Mouse (Mus musculus): Measurements from ENCODE around the gene Gm48552. TPM values are rescaled to one million over a fixed set of nuclear protein-coding genes. Genes with fewer than 3 reads are reported as not detected.

The Gm48552 gene
- polyA plus RNA-seq, 1 experiment from 2014 or later = not detected

DNA sequence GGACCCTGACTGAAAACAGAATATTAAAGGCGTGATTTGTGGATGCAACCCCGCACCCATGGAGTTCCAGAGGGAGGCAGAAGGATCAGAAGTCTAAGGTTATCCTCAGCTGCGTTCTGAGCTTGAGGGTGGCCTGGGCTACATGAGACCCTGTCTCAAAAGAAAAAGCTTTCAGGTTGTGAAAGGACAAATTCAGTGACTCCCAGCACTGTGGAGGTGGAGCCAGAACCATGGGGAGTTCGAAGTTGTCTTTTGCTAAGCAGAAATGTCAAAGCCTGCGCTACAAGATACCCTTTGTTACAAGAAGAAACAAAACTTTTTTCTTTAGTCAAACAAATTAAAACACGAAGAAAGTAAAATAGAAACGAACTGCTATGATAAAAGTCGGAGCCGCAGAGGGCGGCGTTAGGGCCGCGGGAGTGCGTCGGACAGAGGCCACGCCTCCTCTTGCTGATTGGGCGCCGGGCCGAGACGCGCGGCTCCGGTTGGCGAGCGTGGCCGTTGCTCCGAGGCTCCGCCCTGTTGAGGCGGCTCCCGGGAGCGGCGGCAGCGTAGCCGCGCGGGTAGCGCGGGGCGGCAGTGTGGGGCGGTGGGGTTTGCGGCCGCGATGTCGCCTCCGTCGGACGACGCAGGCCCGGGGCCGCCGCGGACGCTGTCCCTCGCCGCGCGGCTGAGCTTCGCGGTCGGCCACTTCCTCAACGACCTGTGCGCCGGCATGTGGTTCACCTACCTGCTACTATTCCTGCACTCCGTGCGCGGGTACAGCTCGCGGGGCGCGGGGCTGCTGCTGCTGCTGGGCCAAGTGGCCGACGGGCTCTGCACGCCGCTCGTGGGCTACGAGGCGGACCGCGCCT, 31.6 kb upstream of the Gm48552 start, which contains the start of gene Mfsd12:
Gene Mfsd12, plus strand, starts transcription at position 501 of the 854 bp plus-strand sequence.
- no peaks in the 10 kb centered on the region; the same call in 1 of the 2 replicates for H3K36me3 ChIP-seq (replicated peaks; ENCODE audit: control insufficient read depth, insufficient read depth, low read depth, low read length)
- DNase-seq (ENCODE audit: low spot score) (peak; percentile 92), ATAC-seq (replicated peaks; ENCODE audit: insufficient number of reproducible peaks, low FRiP score, low TSS enrichment, low read depth) (peak; percentile 70)
- H3K4me3 ChIP-seq (ENCODE audit: low read depth, low read length) = peak within 1 kb of the TSS; percentile 67
- no peak within 1 kb of the TSS for H3K27ac ChIP-seq (replicated peaks; ENCODE audit: low read depth, low read length)
- H3K4me1 ChIP-seq (ENCODE audit: control insufficient read depth, insufficient read depth, low read length) = no peaks in the 10 kb centered on the region; the same call in 1 of the 2 replicates
- peak within 1 kb of the TSS; percentile 97 for H3K4me2 ChIP-seq (ENCODE audit: low read depth, low read length)
- H3K27me3 ChIP-seq (ENCODE audit: control insufficient read depth, insufficient read depth, low read length) = no peaks in the 10 kb centered on the region
- no peaks in the 10 kb centered on the region for H3K9me3 ChIP-seq (replicated peaks; ENCODE audit: control insufficient read depth, low read length)
- WGBS = 2% methylated on average over 61 of the region's 79 CpGs
- H3K9ac ChIP-seq (replicated peaks; ENCODE audit: low read length) = peak within 1 kb of the TSS; percentile 70

DNA sequence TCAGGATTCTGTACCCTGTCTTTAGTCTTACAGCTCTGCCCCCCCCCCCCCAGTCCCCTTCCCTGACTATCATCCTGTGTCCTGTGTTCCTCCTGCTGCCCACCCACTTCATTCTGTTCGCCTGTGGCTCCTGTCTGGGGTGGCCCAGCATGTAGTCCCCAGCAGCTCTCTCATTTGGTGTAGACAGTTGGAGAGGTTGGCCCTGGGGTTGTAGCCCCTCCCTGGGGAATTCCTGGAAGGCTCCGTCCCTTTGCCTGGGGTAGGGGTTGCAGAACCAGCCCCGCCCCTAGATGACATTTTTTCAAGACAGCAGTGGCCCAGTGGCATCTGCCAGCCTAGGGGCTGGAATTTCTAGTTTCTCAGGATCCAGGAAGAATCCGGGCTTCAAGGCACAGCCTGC, 30.6 kb upstream of the Gm48552 start:
- peak overlapping the region; percentile 67 for H3K4me3 ChIP-seq (ENCODE audit: low read depth, low read length)
- no peaks in the 10 kb centered on the region; the same call in 1 of the 2 replicates for H3K36me3 ChIP-seq (replicated peaks; ENCODE audit: control insufficient read depth, insufficient read depth, low read depth, low read length)
- H3K27me3 ChIP-seq (ENCODE audit: control insufficient read depth, insufficient read depth, low read length) = peaks cover 4% of the 10 kb centered on the region
- peak overlapping the region; percentile 97 for H3K4me2 ChIP-seq (ENCODE audit: low read depth, low read length)
- no peaks in the 10 kb centered on the region for H3K9me3 ChIP-seq (replicated peaks; ENCODE audit: control insufficient read depth, low read length)
- DNase-seq (ENCODE audit: low spot score) = no peak
- no peak for ATAC-seq (replicated peaks; ENCODE audit: insufficient number of reproducible peaks, low FRiP score, low TSS enrichment, low read depth)
- H3K27ac ChIP-seq (replicated peaks; ENCODE audit: low read depth, low read length) = no peak overlapping the region
- H3K4me1 ChIP-seq (ENCODE audit: control insufficient read depth, insufficient read depth, low read length) = no peaks in the 10 kb centered on the region; the same call in 1 of the 2 replicates
- peak overlapping the region; percentile 70 for H3K9ac ChIP-seq (replicated peaks; ENCODE audit: low read length)
- 28% methylated on average over 4 of the region's 4 CpGs for WGBS

DNA sequence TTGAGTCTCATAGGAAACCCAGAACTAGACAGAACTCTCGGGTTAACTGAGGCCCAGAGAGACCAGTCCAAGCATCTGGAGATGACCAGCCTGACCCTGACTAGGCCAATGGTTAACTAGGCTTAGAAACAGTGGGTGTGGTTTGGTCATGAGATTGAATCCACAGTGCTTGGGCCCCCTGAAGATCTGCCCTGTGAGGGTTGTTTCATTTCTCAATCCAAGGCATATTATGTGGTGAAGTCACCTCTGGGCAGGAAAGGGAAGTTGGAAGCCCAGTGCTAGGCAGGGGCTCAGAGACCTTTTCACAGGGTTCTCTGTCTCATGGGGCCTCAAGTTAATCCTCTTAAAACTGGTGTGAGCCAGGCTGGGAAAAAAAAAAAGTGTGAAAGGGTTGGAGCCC, 30.0 kb upstream of the Gm48552 start:
- Histone ChIP-seq H3K36me3 (replicated peaks; ENCODE audit: control insufficient read depth, insufficient read depth, low read depth, low read length) (no peaks in the 10 kb centered on the region; the same call in 1 of the 2 replicates), H3K4me2 (ENCODE audit: low read depth, low read length) (no peak overlapping the region), H3K27me3 (ENCODE audit: control insufficient read depth, insufficient read depth, low read length) (peaks cover 10% of the 10 kb centered on the region), H3K9me3 (replicated peaks; ENCODE audit: control insufficient read depth, low read length) (no peaks in the 10 kb centered on the region), H3K27ac (replicated peaks; ENCODE audit: low read depth, low read length) (no peak overlapping the region), H3K4me1 (ENCODE audit: control insufficient read depth, insufficient read depth, low read length) (peaks cover 4% of the 10 kb centered on the region; the same call in 1 of the 2 replicates), H3K9ac (replicated peaks; ENCODE audit: low read length) (no peak overlapping the region), H3K4me3 (ENCODE audit: low read depth, low read length) (no peak overlapping the region)
- ATAC-seq (replicated peaks; ENCODE audit: insufficient number of reproducible peaks, low FRiP score, low TSS enrichment, low read depth) (no peak), DNase-seq (ENCODE audit: low spot score) (no peak)
- WGBS = 64% methylated on average over 1 of the region's 1 CpGs

DNA sequence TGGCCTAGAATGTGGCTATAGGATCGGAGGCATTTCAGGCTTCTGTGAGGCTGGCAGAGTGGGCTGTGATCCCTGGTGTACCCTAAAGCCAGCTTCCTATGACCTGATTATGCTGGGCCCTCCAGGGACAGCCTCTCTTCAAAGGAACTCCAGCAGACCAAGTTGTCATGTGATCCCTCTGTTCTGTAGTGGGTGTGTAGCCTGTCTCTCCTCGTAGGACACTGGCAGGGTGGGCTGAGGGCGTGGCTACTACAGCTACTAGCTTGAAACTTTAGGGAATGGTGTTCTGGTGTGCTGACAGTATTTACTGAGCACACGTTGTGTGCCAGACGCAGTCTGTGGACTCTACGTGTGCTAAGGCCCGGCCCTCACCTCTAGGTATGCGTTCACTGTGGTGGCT, 28.1 kb upstream of the Gm48552 start:
- H3K4me1 ChIP-seq (ENCODE audit: control insufficient read depth, insufficient read depth, low read length) = peaks cover 11% of the 10 kb centered on the region
- H3K4me2 ChIP-seq (ENCODE audit: low read depth, low read length) = no peak overlapping the region
- peaks cover 20% of the 10 kb centered on the region for H3K27me3 ChIP-seq (ENCODE audit: control insufficient read depth, insufficient read depth, low read length)
- H3K27ac ChIP-seq (replicated peaks; ENCODE audit: low read depth, low read length) = 0 out of 2 replicates have a peak overlapping the region, but pooled peaks have one; percentile 35
- 73% methylated on average over 8 of the region's 8 CpGs for WGBS
- no peaks in the 10 kb centered on the region for H3K9me3 ChIP-seq (replicated peaks; ENCODE audit: control insufficient read depth, low read length)
- DNase-seq (ENCODE audit: low spot score) (no peak), ATAC-seq (replicated peaks; ENCODE audit: insufficient number of reproducible peaks, low FRiP score, low TSS enrichment, low read depth) (no peak)
- no peak overlapping the region for H3K4me3 ChIP-seq (ENCODE audit: low read depth, low read length)
- no peaks in the 10 kb centered on the region; the same call in 1 of the 2 replicates for H3K36me3 ChIP-seq (replicated peaks; ENCODE audit: control insufficient read depth, insufficient read depth, low read depth, low read length)
- H3K9ac ChIP-seq (replicated peaks; ENCODE audit: low read length) = no peak overlapping the region

DNA sequence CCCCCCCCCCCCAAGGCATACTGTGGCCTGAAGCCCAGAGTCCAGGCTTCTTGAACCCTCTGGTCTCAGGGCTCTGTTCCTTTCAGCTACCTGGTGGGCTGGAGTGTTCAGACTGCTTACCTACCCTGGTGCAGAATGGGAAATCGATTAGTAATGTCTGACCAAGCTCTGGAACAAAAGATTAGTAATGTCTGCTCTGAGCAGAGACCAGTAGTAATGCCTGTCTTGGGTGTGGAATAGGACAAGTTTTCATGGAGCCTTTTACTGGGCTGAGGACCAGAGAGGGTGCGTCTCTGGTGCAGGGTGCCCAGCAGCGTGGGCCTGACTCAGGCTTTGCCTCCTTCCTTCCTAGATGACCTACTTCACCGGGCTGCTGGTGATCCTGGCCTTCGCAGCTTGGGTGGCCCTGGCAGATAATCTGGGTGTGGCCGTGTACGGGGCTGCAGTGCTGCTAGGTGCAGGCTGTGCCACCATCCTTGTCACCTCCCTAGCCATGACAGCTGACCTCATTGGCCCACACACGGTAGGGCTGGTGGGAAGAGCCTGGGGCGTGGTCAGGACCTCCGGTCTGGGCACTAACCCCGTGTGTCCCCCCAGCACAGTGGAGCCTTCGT, 26.4 kb upstream of the Gm48552 start:
- H3K4me3 ChIP-seq (ENCODE audit: low read depth, low read length) = no peak overlapping the region
- no peaks in the 10 kb centered on the region; the same call in 1 of the 2 replicates for H3K36me3 ChIP-seq (replicated peaks; ENCODE audit: control insufficient read depth, insufficient read depth, low read depth, low read length)
- peak; percentile 20 for DNase-seq (ENCODE audit: low spot score)
- peak overlapping the region; percentile 7; the same call in 1 of the 2 replicates for H3K4me2 ChIP-seq (ENCODE audit: low read depth, low read length)
- 75% methylated on average over 12 of the region's 12 CpGs for WGBS
- no peak overlapping the region; the same call in 1 of the 2 replicates for H3K9ac ChIP-seq (replicated peaks; ENCODE audit: low read length)
- no peaks in the 10 kb centered on the region for H3K9me3 ChIP-seq (replicated peaks; ENCODE audit: control insufficient read depth, low read length)
- H3K27me3 ChIP-seq (ENCODE audit: control insufficient read depth, insufficient read depth, low read length) = peaks cover 20% of the 10 kb centered on the region
- H3K27ac ChIP-seq (replicated peaks; ENCODE audit: low read depth, low read length) = no peak overlapping the region
- H3K4me1 ChIP-seq (ENCODE audit: control insufficient read depth, insufficient read depth, low read length) = peaks cover 11% of the 10 kb centered on the region
- no peak for ATAC-seq (replicated peaks; ENCODE audit: insufficient number of reproducible peaks, low FRiP score, low TSS enrichment, low read depth)

DNA sequence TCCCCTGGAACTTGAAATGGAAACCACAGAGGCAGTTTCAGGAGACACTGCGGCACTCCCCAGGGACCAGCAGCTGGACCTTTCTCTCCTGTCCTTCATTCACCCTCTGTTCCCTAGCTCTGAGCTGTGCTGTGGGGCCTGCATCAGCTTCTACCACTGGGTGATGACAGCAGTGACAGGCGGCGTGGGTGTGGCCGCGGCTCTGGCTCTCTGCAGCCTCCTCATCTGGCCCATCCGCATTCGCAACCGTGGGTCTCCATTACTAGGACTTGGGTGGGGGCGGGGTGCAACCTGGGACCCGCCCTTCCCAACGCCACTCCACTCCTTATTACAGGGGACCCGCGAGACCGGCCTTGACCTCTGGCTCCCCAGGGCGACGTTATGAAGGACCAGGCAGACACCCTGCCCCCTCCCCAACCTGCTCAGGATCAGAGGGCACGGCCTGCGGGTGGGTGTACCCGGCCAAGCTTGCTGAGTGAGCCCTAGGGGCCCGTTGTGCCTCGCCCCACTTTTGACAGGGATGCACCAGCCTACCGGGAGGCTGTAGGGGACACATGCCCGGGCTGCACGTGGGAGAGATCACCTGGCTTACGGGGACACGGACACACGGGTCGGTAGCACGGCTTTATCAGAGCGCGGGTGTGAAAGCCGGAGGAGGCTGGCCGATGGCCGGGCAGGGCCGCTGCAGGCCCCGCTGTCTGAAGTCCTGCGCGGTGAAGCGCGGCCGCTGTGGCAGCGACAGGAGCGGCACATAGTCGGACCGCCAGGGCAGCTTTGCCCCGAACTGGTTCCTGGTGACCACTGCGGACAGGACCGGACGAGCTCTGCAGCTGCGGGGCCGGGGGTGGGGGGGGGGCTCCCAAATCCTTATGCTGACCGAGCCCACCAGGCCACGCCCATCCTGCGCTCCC, 25.1 kb upstream of the Gm48552 start:
- 9% methylated on average over 51 of the region's 54 CpGs for WGBS

DNA sequence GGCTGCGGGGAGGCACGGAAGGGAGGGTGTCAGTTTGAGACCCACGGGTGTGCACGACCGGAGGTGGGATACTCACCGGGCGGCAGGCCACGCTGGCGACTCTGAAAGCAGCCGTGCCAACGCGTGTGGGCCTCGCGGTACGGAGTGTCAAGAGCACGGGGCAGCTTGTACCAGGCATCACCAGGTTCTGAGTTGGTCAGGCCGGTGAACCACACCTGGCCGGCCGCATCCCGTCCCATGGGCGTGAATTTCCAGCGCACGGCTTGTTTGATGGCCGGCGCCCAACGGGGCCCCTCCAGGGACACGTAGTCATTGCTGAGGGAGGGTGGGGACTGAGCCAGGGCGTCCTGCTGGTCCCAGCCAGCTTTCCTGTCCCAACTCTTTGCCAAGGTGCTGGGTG, 24.1 kb upstream of the Gm48552 start:
- ATAC-seq (replicated peaks; ENCODE audit: insufficient number of reproducible peaks, low FRiP score, low TSS enrichment, low read depth) (no peak), DNase-seq (ENCODE audit: low spot score) (peak; percentile 11)
- H3K9me3 ChIP-seq (replicated peaks; ENCODE audit: control insufficient read depth, low read length) = no peaks in the 10 kb centered on the region
- H3K27me3 ChIP-seq (ENCODE audit: control insufficient read depth, insufficient read depth, low read length) = peaks cover 20% of the 10 kb centered on the region
- H3K4me3 ChIP-seq (ENCODE audit: low read depth, low read length) = peak overlapping the region; percentile 26
- no peak overlapping the region for H3K27ac ChIP-seq (replicated peaks; ENCODE audit: low read depth, low read length)
- H3K9ac ChIP-seq (replicated peaks; ENCODE audit: low read length) = 0 out of 2 replicates have a peak overlapping the region, but pooled peaks have one; percentile 29
- peak overlapping the region; percentile 29 for H3K4me2 ChIP-seq (ENCODE audit: low read depth, low read length)
- H3K36me3 ChIP-seq (replicated peaks; ENCODE audit: control insufficient read depth, insufficient read depth, low read depth, low read length) = peaks cover 16% of the 10 kb centered on the region
- WGBS = 9% methylated on average over 28 of the region's 28 CpGs
- peaks cover 11% of the 10 kb centered on the region for H3K4me1 ChIP-seq (ENCODE audit: control insufficient read depth, insufficient read depth, low read length)

More for the DNA sequence above, 25.1 kb upstream of the Gm48552 start:
- Histone ChIP-seq H3K4me3 (ENCODE audit: low read depth, low read length) (peak overlapping the region; percentile 26), H3K4me1 (ENCODE audit: control insufficient read depth, insufficient read depth, low read length) (peaks cover 11% of the 10 kb centered on the region), H3K9me3 (replicated peaks; ENCODE audit: control insufficient read depth, low read length) (no peaks in the 10 kb centered on the region), H3K9ac (replicated peaks; ENCODE audit: low read length) (peak overlapping the region; percentile 39), H3K36me3 (replicated peaks; ENCODE audit: control insufficient read depth, insufficient read depth, low read depth, low read length) (peaks cover 11% of the 10 kb centered on the region), H3K4me2 (ENCODE audit: low read depth, low read length) (peak overlapping the region; percentile 59), H3K27ac (replicated peaks; ENCODE audit: low read depth, low read length) (no peak overlapping the region), H3K27me3 (ENCODE audit: control insufficient read depth, insufficient read depth, low read length) (peaks cover 20% of the 10 kb centered on the region)
- peak; percentile 14 for DNase-seq (ENCODE audit: low spot score)
- ATAC-seq (replicated peaks; ENCODE audit: insufficient number of reproducible peaks, low FRiP score, low TSS enrichment, low read depth) = no peak
